Mouse (Mus musculus): ENCODE measurements around the gene Gm20388.

The Gm20388 gene

GRCm38 (mm10) chr8:120675718-120676117, 765.1 kb downstream of the Gm20388 start:
- no peak for DNase-seq

- peak; percentile 90 for DNase-seq
Measured at GRCm38 (mm10) chr8:120678447-120678846, 767.8 kb downstream of the Gm20388 start.

- no peak for DNase-seq
Measured at GRCm38 (mm10) chr8:120679629-120680387, 769.2 kb downstream of the Gm20388 start.

- peak; percentile 66 for DNase-seq
Measured at GRCm38 (mm10) chr8:120680405-120680804, 769.8 kb downstream of the Gm20388 start.

- DNase-seq = no peak
Measured at GRCm38 (mm10) chr8:120681113-120681512, 770.5 kb downstream of the Gm20388 start.

GRCm38 (mm10) chr8:120683602-120684001, 773.0 kb downstream of the Gm20388 start:
- peak; percentile 81 for DNase-seq

- DNase-seq = no peak
Measured at GRCm38 (mm10) chr8:120684082-120684481, 773.4 kb downstream of the Gm20388 start.

GRCm38 (mm10) chr8:120685097-120685496, 774.5 kb downstream of the Gm20388 start:
- no peak for DNase-seq

GRCm38 (mm10) chr8:120685591-120685990, 775.0 kb downstream of the Gm20388 start:
- no peak for DNase-seq

- no peak for DNase-seq
Measured at GRCm38 (mm10) chr8:120686051-120686450, 775.4 kb downstream of the Gm20388 start.

GRCm38 (mm10) chr8:120686576-120686975, 775.9 kb downstream of the Gm20388 start:
- no peak for DNase-seq

- DNase-seq = no peak
Measured at GRCm38 (mm10) chr8:120687786-120688185, 777.1 kb downstream of the Gm20388 start.

- DNase-seq = no peak
Measured at GRCm38 (mm10) chr8:120688511-120688910, 777.9 kb downstream of the Gm20388 start.

GRCm38 (mm10) chr8:120692934-120693333, 782.3 kb downstream of the Gm20388 start:
- DNase-seq = no peak

GRCm38 (mm10) chr8:120693861-120694493, 783.3 kb downstream of the Gm20388 start:
- DNase-seq = peak; percentile 45

GRCm38 (mm10) chr8:120696401-120697153, 785.9 kb downstream of the Gm20388 start:
- DNase-seq = peak; percentile 33

GRCm38 (mm10) chr8:120697154-120697978, 786.7 kb downstream of the Gm20388 start:
- no peak for DNase-seq

- DNase-seq = no peak
Measured at GRCm38 (mm10) chr8:120697979-120698272, 787.3 kb downstream of the Gm20388 start.

GRCm38 (mm10) chr8:120698426-120698825, 787.8 kb downstream of the Gm20388 start:
- DNase-seq = no peak

- no peak for DNase-seq
Measured at GRCm38 (mm10) chr8:120699079-120699478, 788.4 kb downstream of the Gm20388 start.

GRCm38 (mm10) chr8:120699565-120699964, 788.9 kb downstream of the Gm20388 start:
- DNase-seq = no peak

GRCm38 (mm10) chr8:120700053-120700452, 789.4 kb downstream of the Gm20388 start:
- no peak for DNase-seq
